Mouse (Mus musculus) myocyte (in vitro differentiated cells): ENCODE measurements around the gene Mrtfa. TPM values are rescaled to one million over a fixed set of nuclear protein-coding genes. Genes with fewer than 3 reads are reported as not detected.

Experiments used
- H3K27me3 ChIP-seq: one replicate; pipeline ENCODE4 v1.6.1; 2011; ENCODE audit not compliant: control insufficient read depth, insufficient read depth, insufficient read length
- H3K36me3 ChIP-seq: one replicate; pipeline ENCODE4 v1.6.1; 2011; ENCODE audit not compliant: control insufficient read depth, insufficient read depth
- H3K4me2 ChIP-seq: one replicate; pipeline ENCODE4 v1.6.1; 2011; ENCODE audit warnings: low read depth, control low read depth
- H3K4me3 ChIP-seq: one replicate; pipeline ENCODE4 v1.5.1; 2011; ENCODE audit warnings: mild to moderate bottlenecking, control low read depth, moderate library complexity
- H3K79me2 ChIP-seq: one replicate; pipeline ENCODE4 v1.6.1; 2011; ENCODE audit not compliant: control insufficient read depth, insufficient read depth
- H3ac ChIP-seq: one replicate; pipeline ENCODE4 v1.6.1; 2011; ENCODE audit not compliant: control insufficient read depth, insufficient read length
- CEBPB ChIP-seq: IDR thresholded peaks from 2 replicates; pipeline ENCODE4 v1.6.1; 2011; ENCODE audit warnings: mild to moderate bottlenecking, moderate library complexity; ENCODE audit not compliant: poor library complexity, insufficient read depth, severe bottlenecking
- E2F4 ChIP-seq: IDR thresholded peaks from one replicate; pipeline ENCODE4 v1.6.1; 2011; ENCODE audit warnings: mild to moderate bottlenecking, control low read depth, moderate library complexity; ENCODE audit not compliant: insufficient read depth
- MAX ChIP-seq: IDR thresholded peaks from one replicate; pipeline ENCODE4 v1.6.1; 2011; ENCODE audit warnings: low read depth, mild to moderate bottlenecking, control low read depth
- MYOD1 ChIP-seq, 3 experiments: IDR thresholded peaks; one replicate each; pipeline ENCODE4 v1.6.1; 2011; ENCODE audit warnings: control low read depth in 2 of 3, low read depth in 2 of 3, mild to moderate bottlenecking in 2 of 3, moderate library complexity in 1 of 3; ENCODE audit not compliant: insufficient read length in 2 of 3, control insufficient read depth in 1 of 3
- MYOG ChIP-seq, 3 experiments: IDR thresholded peaks; one replicate each; pipeline ENCODE4 v1.6.1; 2011; ENCODE audit warnings: control low read depth in 2 of 3, low read depth in 2 of 3, mild to moderate bottlenecking in 2 of 3; ENCODE audit not compliant: insufficient read length in 2 of 3, control insufficient read depth in 1 of 3, insufficient read depth in 1 of 3
- POLR2A ChIP-seq: IDR thresholded peaks from one replicate; pipeline ENCODE4 v1.6.1; 2011; ENCODE audit warnings: low read depth, mild to moderate bottlenecking, control low read depth, moderate library complexity; ENCODE audit not compliant: insufficient read length
- POLR2AphosphoS2 ChIP-seq: IDR thresholded peaks from one replicate; pipeline ENCODE4 v1.6.1; 2011; ENCODE audit warnings: low read depth, control low read depth; ENCODE audit not compliant: insufficient read length
- REST ChIP-seq: IDR thresholded peaks from one replicate; pipeline ENCODE4 v1.6.1; 2011; ENCODE audit warnings: mild to moderate bottlenecking, control low read depth, moderate library complexity; ENCODE audit not compliant: insufficient read depth, insufficient read length
- SRF ChIP-seq: IDR thresholded peaks from one replicate; pipeline ENCODE4 v1.6.1; 2011; ENCODE audit warnings: low read depth; ENCODE audit not compliant: control insufficient read depth, insufficient read length
- TCF12 ChIP-seq: IDR thresholded peaks from one replicate; pipeline ENCODE4 v1.6.1; 2011; ENCODE audit warnings: mild to moderate bottlenecking, control low read depth; ENCODE audit not compliant: poor library complexity, insufficient read depth, severe bottlenecking
- TCF3 ChIP-seq: IDR thresholded peaks from one replicate; pipeline ENCODE4 v1.6.1; 2011; ENCODE audit warnings: low read depth, control low read depth; ENCODE audit not compliant: insufficient read length
- USF1 ChIP-seq: IDR thresholded peaks from one replicate; pipeline ENCODE4 v1.6.1; 2011; ENCODE audit warnings: low read depth, mild to moderate bottlenecking, control low read depth, moderate library complexity
- polyA plus RNA-seq: library from polyadenylated mRNA; unstranded; fragments of >200 nt; fragmentation: generic; extraction: Trizol; gene quantifications from one replicate; pipeline ENCODE4 v1.2.1, GENCODE M21; 2012; ENCODE audit warnings: missing spikeins

The Mrtfa gene
- polyA plus RNA-seq, 1 experiment: 36.0 TPM

DNA sequence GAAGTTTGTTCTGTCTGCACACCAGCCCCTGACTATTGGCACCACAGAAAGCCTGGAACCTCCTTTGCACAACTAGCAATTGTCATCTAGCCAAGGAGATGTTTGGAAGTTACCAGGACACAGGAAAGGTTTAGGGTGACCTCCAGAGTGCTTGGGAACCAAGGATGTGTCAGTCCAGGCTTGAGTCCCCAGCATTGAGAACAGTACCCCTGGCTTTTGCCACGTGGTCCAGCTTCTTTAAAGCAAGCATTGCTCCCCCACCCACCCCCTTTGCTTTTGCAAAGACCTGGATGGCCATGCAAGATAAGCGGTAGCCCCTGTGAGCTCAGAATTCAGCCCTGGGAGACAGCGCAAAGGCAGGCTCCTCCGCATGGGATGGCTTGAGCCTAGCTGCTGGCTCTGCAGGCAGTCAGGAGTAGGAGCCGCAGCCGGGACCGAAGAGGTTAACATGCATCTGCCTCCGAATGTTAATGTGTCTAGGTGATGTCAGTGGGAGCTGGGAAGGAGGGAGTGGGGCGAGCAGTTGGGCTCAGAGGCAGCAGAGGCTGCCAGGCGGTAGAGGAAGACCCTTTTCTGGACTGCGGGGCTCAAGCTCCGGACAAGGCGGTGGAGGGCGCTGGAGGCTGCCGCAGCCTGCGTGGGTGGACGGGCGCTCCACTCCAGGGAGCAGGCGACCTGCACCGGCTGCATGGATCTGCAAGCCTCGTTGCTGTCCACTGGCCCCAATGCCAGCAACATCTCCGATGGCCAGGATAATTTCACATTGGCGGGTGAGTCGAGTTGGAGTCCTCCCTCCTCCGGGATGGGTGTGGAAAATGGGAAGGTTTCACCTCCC is 44.7 kb upstream of the Mrtfa start, which contains the start of gene Mchr1:
Mchr1 (plus strand) TSS at position 414 of the 835 bp plus-strand sequence.
- H3K36me3 ChIP-seq: no peaks in the 10 kb centered on the region
- no peaks in the 10 kb centered on the region for H3K27me3 ChIP-seq
- H3K79me2 ChIP-seq: no peaks in the 10 kb centered on the region
- TF ChIP-seq SRF (no peak), MYOD1 (IDR thresholded peaks at IDR 0.05; ENCODE audit: control insufficient read depth in 1 of 3, insufficient read length in 2 of 3, low read depth in 2 of 3) (peak in 1 of 3 experiments; percentile 35)
- no peak within 1 kb of the TSS for H3K4me3 ChIP-seq
- no peak within 1 kb of the TSS for H3ac ChIP-seq
- peak within 1 kb of the TSS; percentile 56 for H3K4me2 ChIP-seq

DNA sequence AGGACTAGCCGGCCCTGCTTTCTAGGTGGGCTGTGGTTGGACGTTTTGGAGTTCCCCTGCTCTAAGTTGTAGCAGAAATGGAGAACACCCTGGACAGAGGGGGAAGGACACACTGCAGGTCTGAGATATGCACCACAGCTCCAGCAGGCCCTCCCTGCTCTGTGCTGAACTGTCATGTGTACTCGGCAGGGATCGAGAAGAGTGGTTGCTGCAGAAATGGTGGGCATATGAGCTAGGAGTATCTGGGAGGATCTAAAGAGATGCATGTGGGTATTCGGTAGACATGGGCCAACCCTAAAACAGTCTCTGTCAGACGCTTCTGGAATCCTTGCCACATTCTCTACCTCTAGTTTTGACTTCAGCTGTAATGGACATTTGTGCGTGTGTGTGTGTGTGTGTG is 40.8 kb upstream of the Mrtfa start:
- TF ChIP-seq MYOD1 (IDR thresholded peaks at IDR 0.05; ENCODE audit: control insufficient read depth in 1 of 3, insufficient read length in 2 of 3, low read depth in 2 of 3): no peak
- TF ChIP-seq SRF: no peak
- no peak for TF ChIP-seq CEBPB
- TF ChIP-seq POLR2AphosphoS2: no peak
- no peak for TF ChIP-seq TCF3
- TF ChIP-seq E2F4: no peak
- no peak for TF ChIP-seq REST
- TF ChIP-seq TCF12: no peak
- H3K27me3 ChIP-seq: no peaks in the 10 kb centered on the region
- no peak overlapping the region for H3K4me2 ChIP-seq
- H3K79me2 ChIP-seq: no peaks in the 10 kb centered on the region
- no peaks in the 10 kb centered on the region for H3K36me3 ChIP-seq
- H3K4me3 ChIP-seq: no peak overlapping the region
- no peak overlapping the region for H3ac ChIP-seq

GRCm38 (mm10) chr15:81229791-81230190 is 39.2 kb upstream of the Mrtfa start:
- Histone ChIP-seq H3K4me3 (no peak overlapping the region), H3K36me3 (no peaks in the 10 kb centered on the region), H3K27me3 (no peaks in the 10 kb centered on the region), H3K79me2 (no peaks in the 10 kb centered on the region), H3ac (no peak overlapping the region), H3K4me2 (no peak overlapping the region)
- no peak for TF ChIP-seq TCF3
- TF ChIP-seq POLR2AphosphoS2: no peak
- no peak for TF ChIP-seq POLR2A
- TF ChIP-seq E2F4: no peak
- TF ChIP-seq USF1: no peak
- no peak for TF ChIP-seq MAX
- TF ChIP-seq CEBPB: no peak
- TF ChIP-seq TCF12: no peak
- no peak for TF ChIP-seq MYOD1 (IDR thresholded peaks at IDR 0.05; ENCODE audit: control insufficient read depth in 1 of 3, insufficient read length in 2 of 3, low read depth in 2 of 3)

DNA sequence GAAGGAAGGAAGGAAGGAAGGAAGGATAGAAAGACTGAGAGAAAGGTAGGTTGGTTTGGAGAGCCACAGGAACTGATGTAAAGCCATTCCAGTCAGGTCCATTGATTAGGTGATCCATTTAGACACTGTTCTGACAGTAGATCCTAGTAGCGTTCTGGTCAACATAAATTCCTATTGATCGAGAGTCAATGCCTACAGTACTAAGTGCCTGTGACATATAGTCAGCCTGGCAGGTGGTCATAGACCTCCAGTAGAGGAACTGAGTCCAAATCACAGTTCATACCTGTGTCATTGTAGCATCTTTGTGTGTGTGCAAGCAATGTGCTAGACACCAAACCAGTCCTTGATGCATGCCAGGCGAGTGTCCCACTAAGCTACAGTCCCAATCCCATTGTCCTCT is 37.7 kb upstream of the Mrtfa start:
- H3K36me3 ChIP-seq: no peaks in the 10 kb centered on the region
- no peak overlapping the region for H3K4me2 ChIP-seq
- no peak overlapping the region for H3K4me3 ChIP-seq
- no peak overlapping the region for H3ac ChIP-seq
- no peaks in the 10 kb centered on the region for H3K79me2 ChIP-seq
- H3K27me3 ChIP-seq: no peaks in the 10 kb centered on the region
- TF ChIP-seq MYOG (IDR thresholded peaks at IDR 0.05; ENCODE audit: control insufficient read depth in 1 of 3, insufficient read depth in 1 of 3, insufficient read length in 2 of 3, low read depth in 2 of 3) (no peak), MAX (no peak), TCF3 (no peak), POLR2A (no peak), E2F4 (no peak), TCF12 (no peak), POLR2AphosphoS2 (no peak), USF1 (no peak), SRF (no peak), MYOD1 (IDR thresholded peaks at IDR 0.05; ENCODE audit: control insufficient read depth in 1 of 3, insufficient read length in 2 of 3, low read depth in 2 of 3) (no peak), CEBPB (no peak), REST (no peak)

- no peak overlapping the region for H3K4me3 ChIP-seq
- no peaks in the 10 kb centered on the region for H3K27me3 ChIP-seq
- no peak overlapping the region for H3ac ChIP-seq
- H3K4me2 ChIP-seq: peak overlapping the region; percentile 56
- H3K79me2 ChIP-seq: no peaks in the 10 kb centered on the region
- no peaks in the 10 kb centered on the region for H3K36me3 ChIP-seq
- TF ChIP-seq E2F4 (no peak), TCF12 (no peak), REST (no peak), SRF (no peak), MYOD1 (IDR thresholded peaks at IDR 0.05; ENCODE audit: control insufficient read depth in 1 of 3, insufficient read length in 2 of 3, low read depth in 2 of 3) (no peak), USF1 (no peak), MYOG (IDR thresholded peaks at IDR 0.05; ENCODE audit: control insufficient read depth in 1 of 3, insufficient read depth in 1 of 3, insufficient read length in 2 of 3, low read depth in 2 of 3) (no peak), MAX (no peak), TCF3 (no peak), CEBPB (no peak), POLR2AphosphoS2 (no peak), POLR2A (no peak)
These were observed 36.7 kb upstream of the Mrtfa start for GRCm38 (mm10) chr15:81227275-81227674.
